Mouse (Mus musculus) heart, embryonic 12.5 days (tissue): ENCODE results near the gene Nek1. TPM values are rescaled to one million over a fixed set of nuclear protein-coding genes. Genes with fewer than 3 reads are reported as not detected.
"Not testable (repeated sequence)": the region's sequence is repeated elsewhere in the genome, so short reads cannot be mapped to it uniquely, and the experiment has no call there.

ENCODE experiments used
- ATAC-seq: fragments of 200-750 bp; cut with Nextera tagmentation; 2 replicates; pipeline ENCODE4 v1.8.0; 2017; ENCODE audit warnings: moderate TSS enrichment, moderate library complexity; ENCODE audit not compliant: insufficient number of reproducible peaks, low FRiP score
- H3K27ac ChIP-seq: fragments of 300-500 bp; sonication (generic); 2 replicates; pipeline ENCODE4 v1.5.1; 2016; ENCODE audit warnings: mild to moderate bottlenecking, moderate library complexity; ENCODE audit not compliant: poor library complexity, severe bottlenecking
- H3K27me3 ChIP-seq: fragments of 300-500 bp; sonication (generic); replicated peaks from 2 replicates; pipeline ENCODE4 v1.6.1; 2016; ENCODE audit warnings: mild to moderate bottlenecking, moderate library complexity
- H3K36me3 ChIP-seq: fragments of 300-500 bp; sonication (generic); 2 replicates; pipeline ENCODE4 v1.6.1; 2016; ENCODE audit warnings: mild to moderate bottlenecking, moderate library complexity
- H3K4me1 ChIP-seq: fragments of 300-500 bp; sonication (generic); replicated peaks from 2 replicates; pipeline ENCODE4 v1.6.1; 2016; ENCODE audit warnings: mild to moderate bottlenecking
- H3K4me2 ChIP-seq: fragments of 300-500 bp; sonication (generic); 2 replicates; pipeline ENCODE4 v1.6.1; 2016; ENCODE audit warnings: mild to moderate bottlenecking, moderate library complexity
- H3K4me3 ChIP-seq: fragments of 300-500 bp; sonication (generic); 2 replicates; pipeline ENCODE4 v1.5.1; 2016; ENCODE audit warnings: mild to moderate bottlenecking
- H3K9ac ChIP-seq: fragments of 300-500 bp; sonication (generic); 2 replicates; pipeline ENCODE4 v1.6.1; 2016; ENCODE audit warnings: mild to moderate bottlenecking, moderate library complexity
- H3K9me3 ChIP-seq: fragments of 300-500 bp; sonication (generic); replicated peaks from 2 replicates; pipeline ENCODE4 v1.6.1; 2016; ENCODE audit warnings: mild to moderate bottlenecking, moderate library complexity
- WGBS: fragments of 180-500 bp; shearing (Covaris S2); methylation state at CpG from one replicate; pipeline ENCODE4 v1.1.7; 2016; 5-methylcytosine and 5-hydroxymethylcytosine counted together
- polyA plus RNA-seq: library from polyadenylated mRNA; unstranded; fragments of >200 nt; fragmentation: Nextera tagmentation; extraction: Ambion mirVana; gene quantifications from 2 replicates; pipeline ENCODE4 v1.2.1, GENCODE M21; 2016

Gene Nek1
- polyA plus RNA-seq, 1 experiment from 2014 or later: 14.3 TPM

DNA sequence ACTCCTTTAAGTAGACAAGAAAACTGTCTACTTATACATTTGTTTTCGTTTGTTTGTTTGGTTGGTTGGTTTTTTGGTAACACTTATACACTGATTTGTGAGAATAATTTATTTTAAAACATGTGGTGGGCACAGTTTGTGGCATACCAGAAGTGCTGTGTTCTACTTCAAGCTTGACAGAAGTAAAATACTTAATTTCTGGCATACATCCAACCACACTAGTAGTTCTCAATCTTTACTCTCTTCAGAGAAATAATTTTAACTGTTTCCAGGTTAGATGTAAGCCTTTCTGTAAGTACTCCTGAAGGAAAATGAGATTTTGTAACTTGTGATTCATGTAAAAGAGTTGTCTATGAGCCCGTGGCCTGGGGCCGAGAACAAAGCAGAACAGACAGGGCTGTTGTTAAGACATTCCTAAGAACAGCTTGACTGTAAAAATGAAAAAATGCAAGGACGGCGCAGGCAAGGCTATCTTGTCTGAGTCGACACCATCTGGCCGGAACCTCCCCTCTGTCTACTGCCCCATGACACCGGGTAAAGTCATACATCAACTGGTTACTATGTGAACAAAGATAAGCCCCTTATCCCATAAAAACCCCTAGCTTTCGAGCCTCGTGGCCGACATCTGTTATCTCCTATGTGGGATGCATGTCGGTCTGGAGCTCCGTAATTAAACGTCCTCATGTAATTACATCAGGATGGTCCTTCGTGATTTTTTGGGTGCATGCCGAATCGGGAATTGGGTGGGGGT lies 8.6 kb upstream of the Nek1 start:
- 73% methylated on average over 17 of the region's 17 CpGs for WGBS
- H3K27me3 ChIP-seq, H3K9ac ChIP-seq, H3K9me3 ChIP-seq, H3K4me1 ChIP-seq, H3K4me3 ChIP-seq, H3K27ac ChIP-seq, ATAC-seq, H3K36me3 ChIP-seq, H3K4me2 ChIP-seq: not testable (repeated sequence)

DNA sequence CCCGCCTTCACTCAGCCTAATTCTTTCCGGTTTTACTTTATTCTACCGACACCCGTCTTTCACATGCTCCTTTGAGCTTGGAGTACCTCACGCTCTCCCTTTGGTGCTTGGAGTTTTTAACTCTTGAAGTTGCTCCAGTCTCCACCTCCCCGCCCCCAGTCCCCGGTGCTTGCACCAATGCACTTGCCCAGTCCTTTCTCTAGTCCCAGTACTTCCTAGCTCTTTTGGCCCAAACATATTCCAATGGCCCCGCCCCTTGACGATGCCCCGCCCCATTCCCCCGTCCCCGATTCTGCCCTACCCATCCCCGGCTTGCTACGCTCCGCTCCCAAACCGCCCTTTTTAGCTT lies 460 bp upstream of the Nek1 start:
- ATAC-seq: peak; percentile 91
- Histone ChIP-seq H3K27me3 (no peaks in the 10 kb centered on the region), H3K36me3 (no peaks in the 10 kb centered on the region), H3K27ac (peak overlapping the region; percentile 90), H3K4me1 (peaks cover 5% of the 10 kb centered on the region), H3K9ac (peak overlapping the region; percentile 72), H3K4me3 (peak overlapping the region; percentile 81), H3K9me3 (no peaks in the 10 kb centered on the region), H3K4me2 (peak overlapping the region; percentile 55)
- 1% methylated on average over 16 of the region's 16 CpGs for WGBS

DNA sequence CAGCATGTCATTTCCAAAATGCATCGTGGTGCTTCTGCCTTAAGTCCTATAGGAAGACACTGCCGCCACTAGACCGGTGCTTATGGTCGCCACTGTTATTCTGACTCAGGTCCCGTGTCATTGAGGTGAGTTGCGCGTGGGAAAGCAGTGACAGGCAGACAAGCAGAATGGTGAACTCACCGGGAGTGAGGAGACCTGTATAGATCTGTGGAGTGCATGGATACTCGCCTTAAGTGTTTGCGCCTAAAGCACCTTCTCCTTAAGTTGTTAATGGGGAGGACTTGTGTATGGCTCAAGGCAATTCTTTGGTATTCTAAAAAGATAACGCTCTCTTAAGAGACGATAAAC lies 618 bp downstream of the Nek1 start:
- peak overlapping the region; percentile 91 for H3K4me2 ChIP-seq
- H3K27me3 ChIP-seq: no peaks in the 10 kb centered on the region
- ATAC-seq: no peak; the same call in 1 of the 2 replicates
- H3K27ac ChIP-seq: peak overlapping the region; percentile 90
- peak overlapping the region; percentile 84 for H3K9ac ChIP-seq
- H3K4me3 ChIP-seq: peak overlapping the region; percentile 81
- H3K4me1 ChIP-seq: peaks cover 5% of the 10 kb centered on the region
- 0 out of 2 replicates have a peak, but pooled peaks cover 6% of the 10 kb centered on the region for H3K36me3 ChIP-seq
- H3K9me3 ChIP-seq: peaks cover 3% of the 10 kb centered on the region
- WGBS: 2% methylated on average over 12 of the region's 12 CpGs

- H3K27me3 ChIP-seq: no peaks in the 10 kb centered on the region
- no peak overlapping the region for H3K27ac ChIP-seq
- peaks cover 5% of the 10 kb centered on the region for H3K4me1 ChIP-seq
- H3K9ac ChIP-seq: no peak overlapping the region
- 0 out of 2 replicates have a peak, but pooled peaks cover 6% of the 10 kb centered on the region for H3K36me3 ChIP-seq
- no peak overlapping the region for H3K4me2 ChIP-seq
- peaks cover 3% of the 10 kb centered on the region for H3K9me3 ChIP-seq
- no peak overlapping the region for H3K4me3 ChIP-seq
- WGBS: 55% methylated on average over 3 of the region's 3 CpGs
- ATAC-seq: no peak
Measured at GRCm38 (mm10) chr8:60996468-60996867, 3.5 kb downstream of the Nek1 start.

- 0 out of 2 replicates have a peak, but pooled peaks cover 2% of the 10 kb centered on the region for H3K9me3 ChIP-seq
- H3K36me3 ChIP-seq: peaks cover 9% of the 10 kb centered on the region
- no peak overlapping the region for H3K27ac ChIP-seq
- no peak overlapping the region for H3K9ac ChIP-seq
- no peaks in the 10 kb centered on the region for H3K4me1 ChIP-seq
- no peak overlapping the region for H3K4me2 ChIP-seq
- H3K4me3 ChIP-seq: no peak overlapping the region
- H3K27me3 ChIP-seq: no peaks in the 10 kb centered on the region
- no peak for ATAC-seq
Measured at GRCm38 (mm10) chr8:61041951-61042350, 49.0 kb downstream of the Nek1 start.

- WGBS: 72% methylated on average over 4 of the region's 4 CpGs
- H3K27ac ChIP-seq: no peak overlapping the region
- no peak for ATAC-seq
Measured at GRCm38 (mm10) chr8:61043874-61044273, 50.9 kb downstream of the Nek1 start.

DNA sequence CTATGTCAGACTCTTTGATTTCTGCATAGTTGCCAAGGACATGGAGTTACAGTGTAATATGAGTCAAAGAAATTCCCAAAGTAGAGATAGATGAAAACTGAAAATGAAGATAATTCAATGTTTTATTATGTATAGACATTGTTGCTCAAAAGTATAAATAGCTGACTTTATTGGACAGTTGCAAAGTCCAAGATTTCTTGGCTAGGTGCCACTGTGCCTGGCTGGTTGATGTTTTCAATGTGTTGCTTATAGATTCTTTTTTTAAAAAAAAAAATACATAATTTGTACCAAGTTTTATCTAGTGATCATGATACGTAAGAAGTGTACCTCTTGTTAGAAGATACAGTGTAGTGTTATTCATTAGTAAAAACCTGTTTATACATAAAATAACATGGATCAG lies 53.8 kb downstream of the Nek1 start:
- H3K4me1 ChIP-seq: no peaks in the 10 kb centered on the region
- H3K9ac ChIP-seq: no peak overlapping the region
- no peak overlapping the region for H3K27ac ChIP-seq
- no peak overlapping the region for H3K4me2 ChIP-seq
- WGBS: 95% methylated on average over 1 of the region's 1 CpGs
- H3K27me3 ChIP-seq: no peaks in the 10 kb centered on the region
- H3K9me3 ChIP-seq: no peaks in the 10 kb centered on the region
- ATAC-seq: no peak
- peaks cover 12% of the 10 kb centered on the region for H3K36me3 ChIP-seq
- no peak overlapping the region for H3K4me3 ChIP-seq

More at GRCm38 (mm10) chr8:61043874-61044273, 50.9 kb downstream of the Nek1 start:
- Histone ChIP-seq H3K9ac (no peak overlapping the region), H3K4me3 (no peak overlapping the region), H3K9me3 (no peaks in the 10 kb centered on the region), H3K4me2 (no peak overlapping the region), H3K4me1 (no peaks in the 10 kb centered on the region), H3K27me3 (no peaks in the 10 kb centered on the region), H3K36me3 (0 out of 2 replicates have a peak, but pooled peaks cover 2% of the 10 kb centered on the region)

GRCm38 (mm10) chr8:61053017-61053416 lies 60.0 kb downstream of the Nek1 start:
- no peaks in the 10 kb centered on the region for H3K27me3 ChIP-seq
- H3K4me3 ChIP-seq: no peak overlapping the region
- no peak for ATAC-seq
- 82% methylated on average over 1 of the region's 1 CpGs for WGBS
- H3K27ac ChIP-seq: no peak overlapping the region
- peaks cover 16% of the 10 kb centered on the region for H3K36me3 ChIP-seq
- no peaks in the 10 kb centered on the region for H3K4me1 ChIP-seq
- H3K4me2 ChIP-seq: no peak overlapping the region
- no peak overlapping the region for H3K9ac ChIP-seq
- H3K9me3 ChIP-seq: no peaks in the 10 kb centered on the region

- Histone ChIP-seq H3K9me3 (no peaks in the 10 kb centered on the region), H3K9ac (no peak overlapping the region), H3K4me3 (no peak overlapping the region), H3K4me2 (no peak overlapping the region), H3K4me1 (no peaks in the 10 kb centered on the region), H3K27me3 (no peaks in the 10 kb centered on the region), H3K27ac (no peak overlapping the region), H3K36me3 (peaks cover 16% of the 10 kb centered on the region)
- WGBS: 90% methylated on average over 5 of the region's 5 CpGs
- ATAC-seq: no peak
Measured at GRCm38 (mm10) chr8:61054313-61054712, 61.3 kb downstream of the Nek1 start.

GRCm38 (mm10) chr8:61056997-61057396 lies 64.0 kb downstream of the Nek1 start:
- Histone ChIP-seq H3K4me2 (no peak overlapping the region), H3K4me1 (0 out of 2 replicates have a peak, but pooled peaks cover 3% of the 10 kb centered on the region), H3K36me3 (peaks cover 5% of the 10 kb centered on the region; the same call in 1 of the 2 replicates), H3K27ac (no peak overlapping the region), H3K9me3 (no peaks in the 10 kb centered on the region), H3K27me3 (no peaks in the 10 kb centered on the region), H3K4me3 (no peak overlapping the region), H3K9ac (no peak overlapping the region)
- ATAC-seq: no peak
- 80% methylated on average over 3 of the region's 3 CpGs for WGBS

DNA sequence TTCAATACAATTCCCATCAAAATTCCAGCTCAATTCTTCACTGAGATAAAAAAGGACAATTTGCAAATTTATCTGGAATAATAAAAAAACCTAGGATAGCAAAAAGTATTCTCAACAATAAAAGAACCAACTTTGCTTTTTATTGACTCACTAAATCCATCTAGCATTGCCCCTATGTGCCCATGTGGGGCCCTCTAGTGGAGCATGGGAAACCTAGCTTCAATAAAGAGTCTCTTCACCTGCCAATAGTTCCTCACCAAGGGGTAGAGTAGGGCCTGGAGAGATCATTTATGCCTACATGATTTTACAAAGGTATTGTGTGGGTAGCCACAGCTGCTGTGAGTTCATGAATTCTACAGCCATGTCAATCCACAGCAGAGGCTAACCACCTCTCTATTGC lies 66.1 kb downstream of the Nek1 start:
- no peak overlapping the region for H3K9ac ChIP-seq
- no peaks in the 10 kb centered on the region for H3K9me3 ChIP-seq
- no peak overlapping the region for H3K4me3 ChIP-seq
- H3K4me2 ChIP-seq: no peak overlapping the region
- no peaks in the 10 kb centered on the region for H3K27me3 ChIP-seq
- ATAC-seq: no peak
- H3K27ac ChIP-seq: no peak overlapping the region
- H3K4me1 ChIP-seq: 0 out of 2 replicates have a peak, but pooled peaks cover 3% of the 10 kb centered on the region
- peaks cover 8% of the 10 kb centered on the region; the same call in 1 of the 2 replicates for H3K36me3 ChIP-seq

DNA sequence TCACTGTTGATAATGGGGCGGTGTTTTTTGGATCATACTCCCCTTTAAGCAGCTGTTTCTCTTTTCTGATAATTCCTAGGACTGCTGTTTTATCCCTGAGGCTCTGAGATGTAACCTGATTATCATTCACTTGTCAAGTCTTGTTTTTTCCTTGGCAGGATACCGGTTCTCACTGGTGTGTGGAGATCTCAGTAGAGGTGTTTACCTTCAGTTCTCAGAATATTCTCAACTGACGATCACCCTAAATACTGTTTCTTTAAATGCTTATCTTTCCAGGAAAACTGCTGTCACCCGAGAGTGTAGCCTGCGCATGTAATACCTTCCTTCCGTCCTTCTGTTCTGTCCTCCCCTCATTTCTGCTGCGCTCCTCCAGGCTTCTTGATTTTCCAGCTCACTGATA lies 67.4 kb downstream of the Nek1 start:
- no peak overlapping the region for H3K27ac ChIP-seq
- H3K4me3 ChIP-seq: no peak overlapping the region
- no peak for ATAC-seq
- 41% methylated on average over 7 of the region's 7 CpGs for WGBS
- H3K4me2 ChIP-seq: no peak overlapping the region
- H3K4me1 ChIP-seq: 0 out of 2 replicates have a peak, but pooled peaks cover 3% of the 10 kb centered on the region
- H3K36me3 ChIP-seq: peaks cover 8% of the 10 kb centered on the region; the same call in 1 of the 2 replicates
- H3K9ac ChIP-seq: no peak overlapping the region
- H3K27me3 ChIP-seq: no peaks in the 10 kb centered on the region
- no peaks in the 10 kb centered on the region for H3K9me3 ChIP-seq
